Mouse (Mus musculus): ENCODE measurements around the gene Zranb1. TPM values are rescaled to one million over a fixed set of nuclear protein-coding genes. Genes with fewer than 3 reads are reported as not detected.

The Zranb1 gene
- 10 to 100 TPM; 31.0 to 31.5 TPM for total RNA-seq (2021)
- long read RNA-seq, experiment 1, full-length matches to known transcripts, result 22 of 49 reads
- long read RNA-seq, experiment 1, partial matches to known transcripts, result 1 of 49 reads
- long read RNA-seq, experiment 1, other reads (novel, unspliced or antisense), result 26 of 49 reads
- long read RNA-seq, experiment 2, full-length matches to known transcripts, result 23 of 37 reads
- long read RNA-seq, experiment 2, partial matches to known transcripts, result 1 of 37 reads
- long read RNA-seq, experiment 2, other reads (novel, unspliced or antisense), result 13 of 37 reads

GRCm38 (mm10) chr7:132930850-132931559 is at the start of gene Zranb1:
Zranb1 (plus strand) TSS chr7:132931142.
- intact Hi-C loops (cut with DNase I), result loop anchor here (5.0 kb wide), 1 partner anchor 71 kb away; no protein-coding TSS in a partner anchor
- peak; percentile 99 for DNase-seq

- intact Hi-C loops (cut with DNase I), result no loop called here
- DNase-seq, result no peak
These were observed 48.6 kb upstream of the Zranb1 start for GRCm38 (mm10) chr7:132882343-132882742.

GRCm38 (mm10) chr7:132884031-132884430 is 46.9 kb upstream of the Zranb1 start:
- intact Hi-C loops (cut with DNase I), result no loop called here
- DNase-seq, result no peak

GRCm38 (mm10) chr7:132887019-132887804 is 43.7 kb upstream of the Zranb1 start:
- intact Hi-C loops (cut with DNase I), result no loop called here
- no peak for DNase-seq

- DNase-seq, result no peak
- intact Hi-C loops (cut with DNase I), result no loop called here
These were observed 42.9 kb upstream of the Zranb1 start for GRCm38 (mm10) chr7:132888052-132888451.

GRCm38 (mm10) chr7:132888518-132889249 is 42.3 kb upstream of the Zranb1 start:
- no peak for DNase-seq
- intact Hi-C loops (cut with DNase I), result no loop called here

- no peak for DNase-seq
- intact Hi-C loops (cut with DNase I), result no loop called here
These were observed 41.3 kb upstream of the Zranb1 start for GRCm38 (mm10) chr7:132889691-132890090.

- intact Hi-C loops (cut with DNase I), result no loop called here
- no peak for DNase-seq
These were observed 40.7 kb upstream of the Zranb1 start for GRCm38 (mm10) chr7:132890201-132890600.

GRCm38 (mm10) chr7:132891561-132892310 is 39.2 kb upstream of the Zranb1 start:
- peak; percentile 25 to 32 for DNase-seq
- intact Hi-C loops (cut with DNase I), result no loop called here

- intact Hi-C loops (cut with DNase I), result no loop called here
- DNase-seq, result no peak
These were observed 38.7 kb upstream of the Zranb1 start for GRCm38 (mm10) chr7:132892311-132892661.

- intact Hi-C loops (cut with DNase I), result no loop called here
- no peak for DNase-seq
These were observed 38.1 kb upstream of the Zranb1 start for GRCm38 (mm10) chr7:132892806-132893205.

- intact Hi-C loops (cut with DNase I), result no loop called here
These were observed 37.6 kb upstream of the Zranb1 start for GRCm38 (mm10) chr7:132893336-132893735.

GRCm38 (mm10) chr7:132894841-132895555 is 35.9 kb upstream of the Zranb1 start:
- DNase-seq, result peak in 1 of 2 experiments; percentile 40

More at GRCm38 (mm10) chr7:132893336-132893735, 37.6 kb upstream of the Zranb1 start:
- no peak for DNase-seq

GRCm38 (mm10) chr7:132896206-132896815 is 34.6 kb upstream of the Zranb1 start:
- intact Hi-C loops (cut with DNase I), result loop anchor here (5.0 kb wide), 1 partner anchor 84 kb away; the partner anchor contains the start of gene Fam53b
- peak in 1 of 2 experiments; percentile 50 for DNase-seq

More at GRCm38 (mm10) chr7:132894841-132895555, 35.9 kb upstream of the Zranb1 start:
- intact Hi-C loops (cut with DNase I), result loop anchor here (5.0 kb wide), 1 partner anchor 83 kb away; the partner anchor contains the start of gene Fam53b

GRCm38 (mm10) chr7:132897258-132897657 is 33.7 kb upstream of the Zranb1 start:
- no peak for DNase-seq
- intact Hi-C loops (cut with DNase I), result loop anchor here (5.0 kb wide), 1 partner anchor 85 kb away; the partner anchor contains the start of gene Fam53b

- no peak for DNase-seq
- intact Hi-C loops (cut with DNase I), result loop anchor here (2.0 to 5.0 kb wide), 2 partner anchors 86 to 241 kb away; partner anchors contain the start of gene Fam53b
These were observed 32.7 kb upstream of the Zranb1 start for GRCm38 (mm10) chr7:132898234-132898633.

- intact Hi-C loops (cut with DNase I), result no loop called here
- DNase-seq, result no peak
These were observed 30.0 kb upstream of the Zranb1 start for GRCm38 (mm10) chr7:132900826-132901531.

GRCm38 (mm10) chr7:132903796-132904195 is 27.1 kb upstream of the Zranb1 start:
- intact Hi-C loops (cut with DNase I), result no loop called here
- no peak for DNase-seq

Data from heart, postnatal 14 days (tissue).